Mouse (Mus musculus) gastrocnemius, adult 18-20 months (tissue): ENCODE data around the gene 6820408C15Rik. TPM values are rescaled to one million over a fixed set of nuclear protein-coding genes. Genes with fewer than 3 reads are reported as not detected.
A peak's percentile ranks its signal among the peaks of the same experiment; 100 is the strongest.
"Not testable (repeated sequence)": the region's sequence is repeated elsewhere in the genome, so short reads cannot be mapped to it uniquely, and the experiment has no call there.

ENCODE experiments used
- DNase-seq: peaks from one replicate; pipeline ENCODE4 v3.0.0; 2021; ENCODE audit warnings: low spot score
- total RNA-seq, 2 experiments: library from RNA; stranded (reverse); gene quantifications; 2 replicates each; pipeline ENCODE4 v1.2.3; 2021

Gene 6820408C15Rik
- total RNA-seq, 2 experiments from 2014 or later = not detected

DNA sequence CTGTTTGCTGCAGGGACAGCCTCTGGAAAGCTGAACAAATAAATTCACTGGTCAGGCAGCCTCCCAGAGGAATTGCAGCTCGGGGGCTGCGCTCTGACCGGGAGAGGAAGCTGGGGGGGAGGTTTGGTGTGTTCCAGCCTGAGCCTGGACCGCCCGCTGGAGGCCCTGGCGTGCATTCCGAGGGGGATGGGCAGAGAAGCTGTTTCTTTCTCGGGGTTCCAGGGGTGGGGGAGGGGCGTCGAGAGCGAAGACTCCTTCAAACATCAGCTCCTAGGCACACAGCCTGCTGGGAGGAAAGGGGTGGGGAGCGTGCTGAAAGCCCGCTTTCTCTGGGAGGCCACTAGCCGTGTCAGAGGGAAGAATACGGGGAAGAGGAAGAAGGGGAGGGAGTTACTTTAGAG is 4.4 kb upstream of the 6820408C15Rik start:
- DNase-seq = peak; percentile 50

GRCm38 (mm10) chr2:152411471-152411870 is 3.9 kb upstream of the 6820408C15Rik start:
- DNase-seq = no peak

- no peak for DNase-seq
Observed at GRCm38 (mm10) chr2:152412526-152413157, 2.7 kb upstream of the 6820408C15Rik start.

- no peak for DNase-seq
Observed at GRCm38 (mm10) chr2:152413158-152413764, 2.1 kb upstream of the 6820408C15Rik start.

DNA sequence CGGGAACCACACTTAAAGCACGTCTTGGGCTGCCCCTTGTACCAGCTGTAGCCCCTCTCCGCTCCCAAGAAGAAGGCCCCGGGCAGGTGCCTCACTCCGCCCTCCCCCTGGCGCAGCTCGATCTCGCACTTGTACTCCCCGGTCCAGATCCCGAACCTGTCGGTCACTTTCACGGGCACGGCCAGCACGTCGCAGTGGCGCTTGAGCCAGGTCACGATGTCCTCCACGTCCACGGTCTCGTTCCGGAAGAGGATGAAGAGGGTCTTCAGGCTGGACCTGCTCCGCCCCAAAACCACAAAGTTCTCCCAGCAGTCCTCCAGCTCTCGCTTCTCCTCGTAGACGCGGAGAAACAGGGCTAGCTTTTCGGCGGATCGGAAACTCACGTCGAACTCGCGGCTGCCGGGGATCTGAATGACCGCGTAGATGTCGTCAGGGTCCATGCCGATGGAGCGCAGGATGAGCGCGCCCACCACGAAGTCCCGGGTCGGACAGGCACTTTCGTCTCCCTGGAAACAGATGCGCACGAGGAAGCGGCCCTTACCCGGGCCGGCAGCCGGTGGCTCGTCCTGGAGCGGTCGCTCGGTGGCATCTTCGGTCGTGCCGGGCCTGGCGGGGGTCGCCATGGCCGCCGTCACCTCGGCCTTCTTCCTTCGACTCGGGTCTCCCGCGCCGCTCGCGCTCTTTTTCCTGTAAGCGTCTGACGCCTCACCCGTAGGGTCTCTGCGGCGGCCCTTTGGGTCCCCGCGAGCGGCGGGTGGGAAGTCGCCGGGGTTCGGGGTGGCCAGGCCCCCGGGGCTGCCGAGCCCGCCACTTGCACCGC is 1.4 kb upstream of the 6820408C15Rik start:
- DNase-seq = peak; percentile 10

DNA sequence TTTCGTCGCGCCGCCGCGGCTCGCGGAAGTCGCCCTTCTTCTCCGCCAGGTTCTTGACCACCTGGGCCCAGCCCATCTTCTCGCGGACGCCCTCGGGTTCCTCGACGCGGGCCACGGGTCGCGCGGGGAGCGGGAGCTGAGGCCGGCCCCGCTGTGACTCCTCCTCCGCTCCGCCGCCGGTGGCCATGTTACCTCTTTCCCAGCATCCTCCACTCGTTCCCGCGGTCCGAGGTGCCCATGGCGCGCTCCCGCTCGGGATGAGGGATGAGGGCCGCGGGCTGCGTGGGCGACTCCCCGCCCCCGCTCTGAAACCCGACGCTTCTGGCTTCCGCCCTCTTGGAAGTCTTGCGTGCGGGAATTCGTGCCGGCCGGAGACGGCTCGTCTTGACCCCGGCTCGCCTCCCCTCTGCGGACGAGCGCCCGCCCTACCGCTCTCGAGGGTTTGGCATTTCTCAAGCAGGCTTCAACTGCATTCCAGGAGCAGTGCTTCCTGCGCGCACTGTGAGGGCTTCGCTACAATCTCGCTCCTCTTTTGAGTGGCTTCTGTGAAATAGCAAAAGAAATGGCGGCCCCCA is 709 bp upstream of the 6820408C15Rik start, which contains the start of gene Zcchc3:
Zcchc3 (minus strand) TSS at position 437 of the 575 bp plus-strand sequence.
- DNase-seq = peak; percentile 55

GRCm38 (mm10) chr2:152415786-152416185 is 399 bp downstream of the 6820408C15Rik start:
- DNase-seq = no peak

- DNase-seq = no peak
Observed at GRCm38 (mm10) chr2:152427493-152427892, 12.1 kb downstream of the 6820408C15Rik start.

DNA sequence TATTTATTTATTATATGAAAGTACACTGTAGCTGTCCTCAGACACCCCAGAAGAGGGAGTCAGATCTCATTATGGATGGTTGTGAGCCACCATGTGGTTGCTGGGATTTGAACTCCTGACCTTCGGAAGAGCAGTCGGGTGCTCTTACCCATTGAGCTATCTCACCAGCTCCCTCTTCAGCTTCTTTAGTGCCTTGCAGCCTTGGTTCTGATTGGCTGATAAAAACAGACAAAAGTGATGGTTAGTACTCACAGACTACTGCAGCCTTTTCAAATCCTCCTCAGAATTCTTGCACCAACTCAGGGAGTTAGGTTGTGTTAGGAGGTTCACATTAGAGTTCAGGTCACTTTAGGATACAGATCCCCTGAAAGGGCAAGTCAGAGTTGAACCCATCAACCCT is 13.1 kb downstream of the 6820408C15Rik start:
- DNase-seq = not testable (repeated sequence)

- no peak for DNase-seq
Observed at GRCm38 (mm10) chr2:152436405-152436901, 21.1 kb downstream of the 6820408C15Rik start.

- peak; percentile 76 for DNase-seq
Observed at GRCm38 (mm10) chr2:152436983-152437860, 21.8 kb downstream of the 6820408C15Rik start.

GRCm38 (mm10) chr2:152438963-152439362 is 23.6 kb downstream of the 6820408C15Rik start:
- DNase-seq = no peak

DNA sequence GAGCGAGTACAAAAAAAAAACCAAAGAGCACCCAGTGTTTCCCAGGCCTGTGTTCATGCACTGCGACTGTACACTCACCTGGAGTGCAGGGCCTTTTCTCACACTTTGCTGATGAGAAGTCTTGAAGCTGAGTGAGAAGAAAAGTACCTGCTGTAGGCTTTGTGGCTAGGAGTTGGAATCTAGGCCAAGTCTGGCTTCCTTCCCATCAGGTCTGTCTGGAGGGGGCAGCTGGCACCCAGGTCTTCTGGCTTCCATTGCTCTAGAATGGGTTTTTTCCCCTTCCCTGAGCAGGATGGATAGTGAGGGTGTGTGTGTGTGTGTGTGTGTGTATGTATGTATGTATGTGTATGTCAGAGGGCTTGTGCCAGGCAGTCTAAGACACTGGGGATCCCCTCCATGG is 24.4 kb downstream of the 6820408C15Rik start:
- DNase-seq = no peak

GRCm38 (mm10) chr2:152442322-152442721 is 26.9 kb downstream of the 6820408C15Rik start:
- no peak for DNase-seq

- no peak for DNase-seq
Observed at GRCm38 (mm10) chr2:152443281-152443680, 27.9 kb downstream of the 6820408C15Rik start.

GRCm38 (mm10) chr2:152446642-152447041 is 31.3 kb downstream of the 6820408C15Rik start:
- no peak for DNase-seq

DNA sequence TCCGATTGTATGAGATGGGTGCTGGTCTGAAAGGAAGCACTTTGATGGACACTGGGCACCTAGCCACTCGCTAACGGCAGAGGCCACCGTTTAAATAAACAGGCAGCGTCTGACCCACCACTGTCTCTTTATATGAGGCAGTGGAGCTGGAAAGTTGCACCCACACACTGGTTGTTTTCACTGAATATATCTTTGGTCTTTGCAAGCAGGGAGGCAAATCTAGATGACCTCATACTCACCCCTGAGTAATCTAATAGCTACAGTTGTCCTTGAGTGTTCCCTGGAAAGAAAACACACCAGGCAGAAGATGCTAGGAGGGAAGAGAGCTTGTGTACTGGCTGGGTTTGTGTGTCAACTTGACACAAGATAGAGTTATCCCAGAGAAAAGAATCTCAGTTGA is 32.1 kb downstream of the 6820408C15Rik start:
- no peak for DNase-seq

DNA sequence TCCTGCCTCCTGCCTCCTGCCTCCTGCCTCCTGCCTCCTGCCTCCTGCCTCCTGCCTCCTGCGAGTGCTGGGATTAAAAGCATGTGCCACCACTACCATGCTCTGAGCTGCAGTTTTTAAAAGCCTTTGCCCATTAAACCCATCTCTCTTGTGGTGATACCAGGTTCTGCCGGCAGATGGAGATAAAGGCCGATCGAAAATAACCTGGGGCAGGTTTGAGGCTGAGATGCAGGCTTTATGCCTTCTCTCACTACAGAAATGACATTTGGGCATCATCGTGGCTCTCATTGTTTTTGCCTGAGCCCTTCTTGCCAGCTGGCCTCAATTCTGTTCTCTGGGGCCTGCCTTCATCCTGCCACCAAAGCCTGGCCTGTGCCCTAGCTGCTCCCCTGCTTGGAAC is 34.9 kb downstream of the 6820408C15Rik start:
- peak; percentile 17 for DNase-seq

- DNase-seq = peak; percentile 3
Observed at GRCm38 (mm10) chr2:152452101-152452781, 36.9 kb downstream of the 6820408C15Rik start.

GRCm38 (mm10) chr2:152459241-152459640 is 43.9 kb downstream of the 6820408C15Rik start:
- no peak for DNase-seq
